ENCODE assay signal across 12 mouse cellular contexts in genomic region chr16:91305512-91306111, GRCm38 (mm10). TPM values are rescaled to one million over a fixed set of nuclear protein-coding genes. Genes with fewer than 3 reads are reported as not detected.
DNase-seq lines count a peak whose midpoint lies in the region; ATAC-seq and TF ChIP-seq lines count a peak whose summit lies in the region.
"Had no signal": no experiment of that assay in that cellular context is flagged by ENCODE, and none has a peak within 500 bp of the region (broad histone marks: within the 10 kb centered on the region; RNA-seq: fewer than 3 reads in every experiment).

No protein-coding gene starts in this region.

- peak overlapping the region; percentile 11; the same call in 1 of the 2 replicates for H3K27ac ChIP-seq in cerebellum, adult 2 months (ENCODE audit: insufficient read depth, low read length)
- H3K27ac ChIP-seq in midbrain, embryonic 15.5 days, result peak overlapping the region; percentile 51; the same call in 1 of the 2 replicates

- no peak for TF ChIP-seq CTCF in cerebellum, adult 2 months (IDR thresholded peaks at IDR 0.05; ENCODE audit: borderline replicate concordance, insufficient read depth, low read depth, low read length)

- H3K27me3 ChIP-seq in cerebellum, adult 2 months (ENCODE audit: control insufficient read depth, insufficient read depth, low read length), result no peaks in the 10 kb centered on the region
- H3K27me3 ChIP-seq in midbrain, embryonic 15.5 days (replicated peaks), result peaks cover 54% of the 10 kb centered on the region

- WGBS in cerebellum, adult 2 months, result 62% methylated on average over 16 of the region's 16 CpGs
- 40% methylated on average over 16 of the region's 16 CpGs for WGBS in midbrain, embryonic 15.5 days

- 0 out of 2 replicates have a peak, but pooled peaks cover 3% of the 10 kb centered on the region for H3K4me1 ChIP-seq in cerebellum, adult 2 months (ENCODE audit: control insufficient read depth, insufficient read depth, low read length)
- peaks cover 29% of the 10 kb centered on the region for H3K4me1 ChIP-seq in midbrain, embryonic 15.5 days

- H3K9ac ChIP-seq in midbrain, embryonic 15.5 days, result no peak overlapping the region

- H3K36me3 ChIP-seq in midbrain, embryonic 15.5 days (replicated peaks), result no peaks in the 10 kb centered on the region

- H3K9me3 ChIP-seq in midbrain, embryonic 15.5 days, result no peaks in the 10 kb centered on the region

- DNase-seq in cerebellum, adult 2 months, result peak in 1 of 2 experiments; percentile 23
- no peak for DNase-seq in cerebellum, adult 11 months
- DNase-seq in frontal cortex, adult 2 months (ENCODE audit: extremely low spot score in 1 of 2, low spot score in 1 of 2), result peak; percentile 35 to 38
- peak; percentile 85 for DNase-seq in layer of hippocampus, adult 9-11 months
- DNase-seq in thymus, postnatal 0 days (ENCODE audit: low spot score), result no peak
- DNase-seq in ovary, postnatal 36 days (ENCODE audit: low spot score), result no peak
- DNase-seq: gastrocnemius, postnatal 14 days; heart, postnatal 36 days; lung, postnatal 36 days; thymus, adult 2 months had no signal

- H3K4me2 ChIP-seq in midbrain, embryonic 15.5 days, result no peak overlapping the region

- no peak overlapping the region for H3K4me3 ChIP-seq in cerebellum, adult 2 months (replicated peaks; ENCODE audit: insufficient read depth, low read depth, low read length)
- H3K4me3 ChIP-seq in midbrain, embryonic 15.5 days, result no peak overlapping the region

- 0 out of 2 replicates have a peak, but pooled peaks have one; percentile 11 for ATAC-seq in midbrain, embryonic 15.5 days (replicated peaks)
- no peak for ATAC-seq in inflammation-experienced regulatory T-cells, adult 6 months

- TF ChIP-seq POLR2A in cerebellum, adult 2 months (IDR thresholded peaks at IDR 0.05; ENCODE audit: borderline replicate concordance, insufficient read depth, low read length), result no peak

RNA-seq across cellular contexts. Expression of gene Olig1, which starts 36.0 kb away (rescaled TPM):
- 191 and 233 TPM in 2 replicates for polyA plus RNA-seq in cerebellum, adult 2 months (2012; rRNA removed)
- 163 and 191 TPM in 2 replicates for polyA plus RNA-seq in frontal cortex, adult 2 months (2012; rRNA removed)
- 79.2 and 81.5 TPM in 2 replicates for polyA plus RNA-seq in midbrain, embryonic 15.5 days (2015; fragmentation: Nextera tagmentation; extraction: Ambion mirVana)
- 0.13 and 0.16 TPM in 2 replicates for polyA plus RNA-seq in thymus, postnatal 0 days (2015; fragmentation: Nextera tagmentation; extraction: Ambion mirVana)
- not detected for polyA plus RNA-seq in inflammation-experienced regulatory T-cells, adult 6 months (2017; shearing (Covaris generic))

Comparison
In these comparisons a context has a peak if more than half of its experiments do, and no peak if none do; other contexts are left out.
1. DNase-seq: peak in frontal cortex, adult 2 months (2 of 2) and layer of hippocampus, adult 9-11 months (single experiment); none in cerebellum, adult 11 months (single experiment), thymus, postnatal 0 days (single experiment) and ovary, postnatal 36 days (single experiment).
2. RNA of gene Olig1, which starts 36.0 kb away (polyA plus RNA-seq): 191 to 233 TPM in cerebellum, adult 2 months, 163 to 191 TPM in frontal cortex, adult 2 months and 79.2 to 81.5 TPM in midbrain, embryonic 15.5 days; 0.13 to 0.16 TPM in thymus, postnatal 0 days and not detected in inflammation-experienced regulatory T-cells, adult 6 months; every median in the first group is over 10 times any median in the second.